Mouse (Mus musculus): ENCODE measurements around the gene Xpc. TPM values are rescaled to one million over a fixed set of nuclear protein-coding genes. Genes with fewer than 3 reads are reported as not detected.

Gene Xpc
- 9.6 and 12.0 TPM in 2 replicates for polyA plus RNA-seq (2014; fragmentation: Nextera tagmentation; extraction: Ambion mirVana)

GRCm38 (mm10) chr6:91515545-91516449 lies at the start of gene Xpc, which contains the start of gene Lsm3:
Gene Xpc (minus strand): TSS chr6:91515888.
Gene Lsm3 (plus strand): TSS chr6:91515928.
- Histone ChIP-seq H3K9ac (ENCODE audit: low read length) (peak within 1 kb of the TSS; percentile 95), H3K4me3 (ENCODE audit: control insufficient read depth in 1 of 2, insufficient read depth in 1 of 2, low read depth in 1 of 2, low read length in 2 of 2) (peak within 1 kb of the TSS; percentile 89 to 97), H3K36me3 (ENCODE audit: control insufficient read depth, insufficient read depth, low read length) (peaks cover 40% of the 10 kb centered on the region), H3K9me3 (ENCODE audit: control insufficient read depth, low read length) (no peaks in the 10 kb centered on the region), H3K4me2 (ENCODE audit: low read length) (peak within 1 kb of the TSS; percentile 92), H3K4me1 (ENCODE audit: control insufficient read depth in 2 of 2, insufficient read depth in 2 of 2, low read length in 2 of 2) (peaks cover 0 to 34% of the 10 kb centered on the region in 2 experiments; a peak in 3 of 4 replicates), H3K27ac (replicated peaks in 1 of 2; ENCODE audit: control insufficient read depth in 1 of 2, insufficient read depth in 1 of 2, low read depth in 2 of 2, low read length in 2 of 2) (peak within 1 kb of the TSS; percentile 69 to 74), H3K27me3 (ENCODE audit: control insufficient read depth, insufficient read depth, low read length) (no peaks in the 10 kb centered on the region)
- ATAC-seq (ENCODE audit: insufficient number of reproducible peaks, insufficient read depth, low FRiP score, low read depth): peak; percentile 98
- under 1% methylated on average over 80 of the region's 80 CpGs for WGBS

- no peak for ATAC-seq (ENCODE audit: insufficient number of reproducible peaks, insufficient read depth, low FRiP score, low read depth)
- no peak overlapping the region for H3K9ac ChIP-seq (ENCODE audit: low read length)
- 54% methylated on average over 3 of the region's 3 CpGs for WGBS
- no peaks in the 10 kb centered on the region for H3K36me3 ChIP-seq (ENCODE audit: control insufficient read depth, insufficient read depth, low read length)
- H3K4me1 ChIP-seq (ENCODE audit: control insufficient read depth in 2 of 2, insufficient read depth in 2 of 2, low read length in 2 of 2): no peaks in the 10 kb centered on the region
- no peak overlapping the region for H3K4me3 ChIP-seq (ENCODE audit: control insufficient read depth in 1 of 2, insufficient read depth in 1 of 2, low read depth in 1 of 2, low read length in 2 of 2)
- no peak overlapping the region for H3K27ac ChIP-seq (replicated peaks in 1 of 2; ENCODE audit: control insufficient read depth in 1 of 2, insufficient read depth in 1 of 2, low read depth in 2 of 2, low read length in 2 of 2)
- peaks cover 52% of the 10 kb centered on the region for H3K27me3 ChIP-seq (ENCODE audit: control insufficient read depth, insufficient read depth, low read length)
- no peaks in the 10 kb centered on the region for H3K9me3 ChIP-seq (ENCODE audit: control insufficient read depth, low read length)
- H3K4me2 ChIP-seq (ENCODE audit: low read length): no peak overlapping the region
Observed at GRCm38 (mm10) chr6:91563031-91563430, 47.3 kb upstream of the Xpc start.

GRCm38 (mm10) chr6:91560186-91560585 lies 44.5 kb upstream of the Xpc start:
- H3K36me3 ChIP-seq (ENCODE audit: control insufficient read depth, insufficient read depth, low read length): no peaks in the 10 kb centered on the region
- WGBS: 89% methylated on average over 3 of the region's 3 CpGs
- no peak overlapping the region for H3K27ac ChIP-seq (replicated peaks in 1 of 2; ENCODE audit: control insufficient read depth in 1 of 2, insufficient read depth in 1 of 2, low read depth in 2 of 2, low read length in 2 of 2)
- peaks cover 72% of the 10 kb centered on the region for H3K27me3 ChIP-seq (ENCODE audit: control insufficient read depth, insufficient read depth, low read length)
- no peaks in the 10 kb centered on the region for H3K4me1 ChIP-seq (ENCODE audit: control insufficient read depth in 2 of 2, insufficient read depth in 2 of 2, low read length in 2 of 2)
- H3K4me2 ChIP-seq (ENCODE audit: low read length): no peak overlapping the region
- no peak overlapping the region for H3K9ac ChIP-seq (ENCODE audit: low read length)
- no peak overlapping the region for H3K4me3 ChIP-seq (ENCODE audit: control insufficient read depth in 1 of 2, insufficient read depth in 1 of 2, low read depth in 1 of 2, low read length in 2 of 2)
- H3K9me3 ChIP-seq (ENCODE audit: control insufficient read depth, low read length): peaks cover 5% of the 10 kb centered on the region
- no peak for ATAC-seq (ENCODE audit: insufficient number of reproducible peaks, insufficient read depth, low FRiP score, low read depth)

- no peak overlapping the region for H3K9ac ChIP-seq (ENCODE audit: low read length)
- H3K36me3 ChIP-seq (ENCODE audit: control insufficient read depth, insufficient read depth, low read length): no peaks in the 10 kb centered on the region
- 68% methylated on average over 4 of the region's 4 CpGs for WGBS
- H3K27ac ChIP-seq (replicated peaks in 1 of 2; ENCODE audit: control insufficient read depth in 1 of 2, insufficient read depth in 1 of 2, low read depth in 2 of 2, low read length in 2 of 2): no peak overlapping the region
- no peak overlapping the region for H3K4me2 ChIP-seq (ENCODE audit: low read length)
- no peak for ATAC-seq (ENCODE audit: insufficient number of reproducible peaks, insufficient read depth, low FRiP score, low read depth)
- H3K27me3 ChIP-seq (ENCODE audit: control insufficient read depth, insufficient read depth, low read length): peaks cover 73% of the 10 kb centered on the region
- no peaks in the 10 kb centered on the region for H3K4me1 ChIP-seq (ENCODE audit: control insufficient read depth in 2 of 2, insufficient read depth in 2 of 2, low read length in 2 of 2)
- no peak overlapping the region for H3K4me3 ChIP-seq (ENCODE audit: control insufficient read depth in 1 of 2, insufficient read depth in 1 of 2, low read depth in 1 of 2, low read length in 2 of 2)
- peaks cover 5% of the 10 kb centered on the region for H3K9me3 ChIP-seq (ENCODE audit: control insufficient read depth, low read length)
Observed at GRCm38 (mm10) chr6:91559371-91559770, 43.7 kb upstream of the Xpc start.

- no peak overlapping the region for H3K4me3 ChIP-seq (ENCODE audit: control insufficient read depth in 1 of 2, insufficient read depth in 1 of 2, low read depth in 1 of 2, low read length in 2 of 2)
- H3K36me3 ChIP-seq (ENCODE audit: control insufficient read depth, insufficient read depth, low read length): no peaks in the 10 kb centered on the region
- peaks cover 81% of the 10 kb centered on the region for H3K27me3 ChIP-seq (ENCODE audit: control insufficient read depth, insufficient read depth, low read length)
- no peaks in the 10 kb centered on the region for H3K4me1 ChIP-seq (ENCODE audit: control insufficient read depth in 2 of 2, insufficient read depth in 2 of 2, low read length in 2 of 2)
- WGBS: 46% methylated on average over 1 of the region's 1 CpGs
- H3K4me2 ChIP-seq (ENCODE audit: low read length): no peak overlapping the region
- H3K9ac ChIP-seq (ENCODE audit: low read length): no peak overlapping the region
- no peak overlapping the region for H3K27ac ChIP-seq (replicated peaks in 1 of 2; ENCODE audit: control insufficient read depth in 1 of 2, insufficient read depth in 1 of 2, low read depth in 2 of 2, low read length in 2 of 2)
- H3K9me3 ChIP-seq (ENCODE audit: control insufficient read depth, low read length): peaks cover 5% of the 10 kb centered on the region
- no peak for ATAC-seq (ENCODE audit: insufficient number of reproducible peaks, insufficient read depth, low FRiP score, low read depth)
Observed at GRCm38 (mm10) chr6:91558565-91558964, 42.9 kb upstream of the Xpc start.

- no peak for ATAC-seq (ENCODE audit: insufficient number of reproducible peaks, insufficient read depth, low FRiP score, low read depth)
- 32% methylated on average over 3 of the region's 3 CpGs for WGBS
- H3K4me2 ChIP-seq (ENCODE audit: low read length): no peak overlapping the region
- no peak overlapping the region for H3K9ac ChIP-seq (ENCODE audit: low read length)
- peaks cover 5% of the 10 kb centered on the region for H3K9me3 ChIP-seq (ENCODE audit: control insufficient read depth, low read length)
- peaks cover 3 to 5% of the 10 kb centered on the region in 2 experiments; a peak in 1 of 4 replicates for H3K4me1 ChIP-seq (ENCODE audit: control insufficient read depth in 2 of 2, insufficient read depth in 2 of 2, low read length in 2 of 2)
- peaks cover 89% of the 10 kb centered on the region for H3K27me3 ChIP-seq (ENCODE audit: control insufficient read depth, insufficient read depth, low read length)
- H3K36me3 ChIP-seq (ENCODE audit: control insufficient read depth, insufficient read depth, low read length): no peaks in the 10 kb centered on the region
- H3K4me3 ChIP-seq (ENCODE audit: control insufficient read depth in 1 of 2, insufficient read depth in 1 of 2, low read depth in 1 of 2, low read length in 2 of 2): no peak overlapping the region
- H3K27ac ChIP-seq (replicated peaks in 1 of 2; ENCODE audit: control insufficient read depth in 1 of 2, insufficient read depth in 1 of 2, low read depth in 2 of 2, low read length in 2 of 2): no peak overlapping the region; a peak in 1 of 4 replicates
Observed at GRCm38 (mm10) chr6:91552693-91553092, 37.0 kb upstream of the Xpc start.

- Histone ChIP-seq H3K4me1 (ENCODE audit: control insufficient read depth in 2 of 2, insufficient read depth in 2 of 2, low read length in 2 of 2) (peaks cover 6% of the 10 kb centered on the region in 2 experiments), H3K27me3 (ENCODE audit: control insufficient read depth, insufficient read depth, low read length) (peaks cover 79% of the 10 kb centered on the region)
- no peak for ATAC-seq (ENCODE audit: insufficient number of reproducible peaks, insufficient read depth, low FRiP score, low read depth)
Observed at GRCm38 (mm10) chr6:91551671-91552070, 36.0 kb upstream of the Xpc start.

More at GRCm38 (mm10) chr6:91551671-91552070, 36.0 kb upstream of the Xpc start:
- WGBS: 100% methylated on average over 3 of the region's 3 CpGs
- Histone ChIP-seq H3K9ac (ENCODE audit: low read length) (no peak overlapping the region), H3K4me2 (ENCODE audit: low read length) (no peak overlapping the region), H3K36me3 (ENCODE audit: control insufficient read depth, insufficient read depth, low read length) (no peaks in the 10 kb centered on the region), H3K9me3 (ENCODE audit: control insufficient read depth, low read length) (peaks cover 5% of the 10 kb centered on the region), H3K27ac (replicated peaks in 1 of 2; ENCODE audit: control insufficient read depth in 1 of 2, insufficient read depth in 1 of 2, low read depth in 2 of 2, low read length in 2 of 2) (no peak overlapping the region), H3K4me3 (ENCODE audit: control insufficient read depth in 1 of 2, insufficient read depth in 1 of 2, low read depth in 1 of 2, low read length in 2 of 2) (no peak overlapping the region)
